Mouse (Mus musculus): ENCODE results near the gene Nr5a1.

GRCm38 (mm10) chr2:38718676-38719075 is 4.3 kb upstream of the Nr5a1 start:
- TF ChIP-seq CTCF (IDR thresholded peaks at IDR 0.05; ENCODE audit: borderline replicate concordance, insufficient read depth, low read depth, low read length): no peak
- no peak for TF ChIP-seq POLR2A (IDR thresholded peaks at IDR 0.05; ENCODE audit: borderline replicate concordance, insufficient read depth, low read length)

All from cerebellum, adult 2 months (tissue).